Mouse (Mus musculus) lung, embryonic 15.5 days (tissue): Measurements from ENCODE around the gene Fam135a. TPM values are rescaled to one million over a fixed set of nuclear protein-coding genes. Genes with fewer than 3 reads are reported as not detected.

ENCODE experiments used
- ATAC-seq: fragments of 200-750 bp; cut with Nextera tagmentation; 2 replicates; pipeline ENCODE4 v1.8.0; 2017; ENCODE audit warnings: moderate number of reproducible peaks, borderline replicate concordance; ENCODE audit not compliant: low FRiP score, low TSS enrichment; ENCODE audit errors: extremely low read depth
- H3K27ac ChIP-seq: fragments of 300-500 bp; sonication (generic); 2 replicates; pipeline ENCODE4 v1.5.1; 2015; ENCODE audit warnings: moderate library complexity, mild to moderate bottlenecking, inconsistent platforms
- H3K27me3 ChIP-seq: fragments of 300-500 bp; sonication (generic); 2 replicates; pipeline ENCODE4 v1.6.1; 2015; ENCODE audit warnings: inconsistent platforms
- H3K36me3 ChIP-seq: fragments of 300-500 bp; sonication (generic); 2 replicates; pipeline ENCODE4 v1.6.1; 2015; ENCODE audit warnings: inconsistent platforms
- H3K4me1 ChIP-seq: fragments of 300-500 bp; sonication (generic); 2 replicates; pipeline ENCODE4 v1.6.1; 2015; ENCODE audit warnings: inconsistent platforms
- H3K4me2 ChIP-seq: fragments of 300-500 bp; sonication (generic); 2 replicates; pipeline ENCODE4 v1.6.1; 2015; ENCODE audit warnings: inconsistent platforms, mild to moderate bottlenecking, moderate library complexity
- H3K4me3 ChIP-seq: fragments of 300-500 bp; sonication (generic); 2 replicates; pipeline ENCODE4 v1.5.1; 2015; ENCODE audit warnings: mild to moderate bottlenecking, inconsistent platforms
- H3K9ac ChIP-seq: fragments of 300-500 bp; sonication (generic); 2 replicates; pipeline ENCODE4 v1.6.1; 2015; ENCODE audit warnings: inconsistent platforms
- H3K9me3 ChIP-seq: fragments of 300-500 bp; sonication (generic); 2 replicates; pipeline ENCODE4 v1.6.1; 2016; ENCODE audit warnings: inconsistent platforms
- WGBS: fragments of 180-500 bp; shearing (Covaris S2); methylation state at CpG from one replicate; pipeline ENCODE4 v1.1.7; 2015; 5-methylcytosine and 5-hydroxymethylcytosine counted together
- polyA plus RNA-seq: library from polyadenylated mRNA; unstranded; fragments of >200 nt; fragmentation: Nextera tagmentation; extraction: Ambion mirVana; gene quantifications from 2 replicates; pipeline ENCODE4 v1.2.1, GENCODE M21; 2015

Fam135a gene
- polyA plus RNA-seq, 1 experiment from 2014 or later, result 32.9 TPM

DNA sequence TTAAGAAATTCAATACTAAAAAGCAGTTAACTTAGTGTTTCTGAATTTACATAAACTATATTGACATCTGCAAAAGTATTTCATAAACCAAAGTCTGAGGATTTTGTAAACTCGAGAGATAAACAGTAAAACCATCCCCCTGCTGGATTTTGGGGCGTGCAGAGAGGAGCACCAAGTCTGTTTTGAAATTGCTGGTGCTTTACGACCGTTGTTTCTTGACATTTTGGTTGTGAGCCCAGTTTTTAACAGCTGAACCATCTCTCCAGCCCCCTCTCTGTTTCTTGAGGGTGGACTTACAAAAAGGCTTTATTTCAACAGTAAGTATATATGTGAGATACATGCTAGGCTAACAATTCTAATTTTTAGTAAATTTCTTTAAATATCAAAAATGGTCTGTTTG lies 33.4 kb downstream of the Fam135a start:
- Histone ChIP-seq H3K4me1 (peaks cover 8% of the 10 kb centered on the region; the same call in 1 of the 2 replicates), H3K27me3 (no peaks in the 10 kb centered on the region), H3K9ac (no peak overlapping the region), H3K4me3 (no peak overlapping the region), H3K27ac (no peak overlapping the region), H3K9me3 (no peaks in the 10 kb centered on the region), H3K36me3 (peaks cover 10% of the 10 kb centered on the region; the same call in 1 of the 2 replicates), H3K4me2 (no peak overlapping the region)
- WGBS, result 47% methylated on average over 4 of the region's 4 CpGs
- peak; percentile 88; the same call in 1 of the 2 replicates for ATAC-seq

DNA sequence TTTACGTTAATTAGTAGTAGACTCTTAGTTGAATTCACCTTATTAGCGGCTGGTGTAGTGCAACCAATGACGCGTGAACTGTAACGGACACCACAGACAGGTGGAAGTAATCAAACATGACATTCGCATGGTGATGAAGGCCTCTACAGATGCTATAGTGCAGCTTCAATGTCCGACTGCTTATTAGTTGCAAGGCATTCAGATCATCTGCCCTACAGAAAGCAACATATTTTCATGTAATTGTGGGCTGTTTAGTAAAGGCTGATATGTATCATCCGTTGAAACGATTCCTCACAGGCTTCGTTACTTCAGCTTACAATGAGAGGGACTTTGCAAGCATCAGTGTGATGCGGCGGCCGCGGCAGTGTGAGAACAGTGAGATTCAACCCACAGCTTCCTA lies 44.4 kb downstream of the Fam135a start:
- 0 out of 2 replicates have a peak, but pooled peaks cover 1% of the 10 kb centered on the region for H3K4me1 ChIP-seq
- H3K36me3 ChIP-seq, result peaks cover 18% of the 10 kb centered on the region
- no peak overlapping the region for H3K4me2 ChIP-seq
- no peak overlapping the region for H3K4me3 ChIP-seq
- ATAC-seq, result no peak
- H3K9me3 ChIP-seq, result no peaks in the 10 kb centered on the region
- WGBS, result 95% methylated on average over 14 of the region's 14 CpGs
- H3K9ac ChIP-seq, result no peak overlapping the region
- H3K27ac ChIP-seq, result no peak overlapping the region
- H3K27me3 ChIP-seq, result no peaks in the 10 kb centered on the region

DNA sequence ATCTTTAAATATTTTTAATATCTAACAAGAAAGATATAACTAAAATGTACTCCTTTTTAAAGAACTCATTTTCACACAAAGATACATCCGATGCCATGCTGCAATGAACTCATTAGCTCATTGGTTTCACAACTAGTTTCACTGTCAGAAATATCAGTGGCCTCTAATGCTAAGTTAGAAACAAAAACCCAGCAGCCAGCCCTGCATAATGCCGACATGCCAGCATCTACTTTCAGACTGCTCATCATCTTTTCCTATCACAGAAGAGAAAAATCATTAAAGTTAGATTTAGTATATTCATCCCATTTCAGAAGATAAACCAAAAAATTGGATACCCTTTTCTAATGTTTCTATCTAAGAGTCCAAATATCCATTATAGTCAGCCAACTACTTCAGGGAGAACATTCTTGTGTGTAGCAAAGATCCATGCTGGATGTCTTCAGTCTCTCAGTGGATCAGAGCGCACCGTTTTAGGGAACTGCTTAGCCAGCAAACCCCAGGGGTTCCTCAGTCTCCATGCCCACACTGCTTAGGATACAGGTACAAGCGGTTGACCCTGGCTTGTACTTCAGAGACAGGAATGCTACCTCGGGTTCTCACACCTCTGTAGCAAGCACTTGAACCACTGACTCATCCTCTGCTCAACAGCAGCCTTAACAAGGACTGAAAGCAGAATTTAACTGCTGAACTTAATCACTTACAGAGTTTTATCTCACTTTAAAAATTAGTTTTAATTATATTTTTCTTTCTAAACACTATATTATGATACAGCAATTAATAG lies 53.2 kb downstream of the Fam135a start:
- Histone ChIP-seq H3K36me3 (peaks cover 15% of the 10 kb centered on the region), H3K4me3 (no peak overlapping the region), H3K9me3 (no peaks in the 10 kb centered on the region), H3K9ac (no peak overlapping the region), H3K27me3 (no peaks in the 10 kb centered on the region), H3K4me2 (no peak overlapping the region), H3K27ac (no peak overlapping the region), H3K4me1 (no peaks in the 10 kb centered on the region)
- no peak for ATAC-seq
- 72% methylated on average over 6 of the region's 6 CpGs for WGBS

DNA sequence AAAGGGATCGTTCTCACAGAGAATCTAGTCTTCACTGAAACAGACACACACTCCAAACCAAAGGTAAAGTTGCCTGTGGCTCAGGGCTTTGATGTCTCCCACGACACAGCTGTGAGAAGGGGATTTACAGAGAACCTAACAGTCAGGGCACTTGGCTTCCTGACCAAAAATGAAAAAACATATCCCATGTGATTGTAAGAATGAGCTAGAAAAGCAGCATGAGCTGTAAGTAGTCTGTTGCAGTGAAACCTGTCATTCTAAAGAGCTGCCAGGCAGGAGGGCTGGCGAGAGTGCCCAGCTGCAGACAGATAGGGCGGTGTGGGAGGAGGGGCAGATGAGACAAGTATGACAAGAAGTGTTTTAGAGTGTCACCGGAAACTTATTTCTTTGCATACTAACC lies 54.5 kb downstream of the Fam135a start:
- Histone ChIP-seq H3K27ac (no peak overlapping the region), H3K4me1 (no peaks in the 10 kb centered on the region), H3K36me3 (peaks cover 8% of the 10 kb centered on the region; the same call in 1 of the 2 replicates), H3K27me3 (no peaks in the 10 kb centered on the region), H3K4me3 (no peak overlapping the region), H3K9me3 (no peaks in the 10 kb centered on the region), H3K4me2 (no peak overlapping the region), H3K9ac (no peak overlapping the region)
- no peak for ATAC-seq
- 72% methylated on average over 5 of the region's 5 CpGs for WGBS

DNA sequence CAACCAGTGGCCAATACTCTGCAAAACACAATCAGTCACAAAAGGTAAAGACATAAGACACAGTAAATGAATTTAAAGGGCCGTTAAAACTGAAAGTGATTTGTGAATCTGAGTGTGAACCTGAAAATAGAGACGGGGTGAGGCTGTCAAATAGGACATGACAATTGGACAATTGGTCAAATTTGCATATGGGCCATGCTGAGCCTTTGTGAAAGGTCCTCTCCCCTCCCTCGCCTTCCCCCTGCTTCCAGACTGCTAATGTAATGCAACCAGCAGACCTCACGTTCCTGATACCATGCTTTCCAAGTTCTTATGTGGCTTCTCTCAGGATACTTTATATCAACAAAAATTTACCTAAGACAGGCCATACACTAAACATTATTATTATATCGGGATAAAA lies 57.1 kb downstream of the Fam135a start:
- 79% methylated on average over 5 of the region's 5 CpGs for WGBS
- H3K27ac ChIP-seq, result no peak overlapping the region
- H3K9me3 ChIP-seq, result no peaks in the 10 kb centered on the region
- no peak for ATAC-seq
- H3K4me2 ChIP-seq, result no peak overlapping the region
- H3K4me3 ChIP-seq, result no peak overlapping the region
- no peaks in the 10 kb centered on the region for H3K4me1 ChIP-seq
- H3K9ac ChIP-seq, result no peak overlapping the region
- no peaks in the 10 kb centered on the region for H3K27me3 ChIP-seq
- H3K36me3 ChIP-seq, result peaks cover 8% of the 10 kb centered on the region; the same call in 1 of the 2 replicates

DNA sequence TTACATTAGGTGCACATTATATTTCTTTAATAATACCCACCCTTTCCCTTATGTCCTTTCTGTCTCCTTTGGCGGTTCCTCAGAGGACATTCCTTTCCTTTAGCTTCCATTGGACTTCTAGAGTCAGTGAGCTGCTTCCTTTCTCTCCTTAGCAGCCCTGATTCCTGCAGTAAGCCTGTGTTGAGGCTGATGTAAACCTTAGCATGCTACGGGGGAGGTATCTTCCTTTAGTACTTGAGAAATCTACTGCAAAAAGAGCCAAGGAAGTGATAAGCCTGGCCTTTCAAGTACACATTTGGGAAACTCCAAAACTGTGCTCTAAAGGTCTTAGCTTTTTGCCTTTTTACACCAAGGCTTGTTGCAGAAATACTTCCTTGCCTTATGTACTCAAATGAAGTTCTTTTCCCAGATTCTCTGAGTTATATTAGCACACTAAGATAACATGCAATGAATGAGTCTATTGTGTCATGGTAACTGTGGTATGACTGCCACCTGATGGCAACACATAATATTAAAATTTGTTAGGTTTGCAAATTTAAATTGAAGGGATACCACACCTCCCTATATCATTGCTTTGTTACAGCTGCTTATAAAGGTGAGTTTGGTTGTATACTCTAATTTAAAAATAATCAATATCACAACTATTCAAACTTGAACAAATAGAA lies 66.2 kb downstream of the Fam135a start:
- Histone ChIP-seq H3K4me1 (no peaks in the 10 kb centered on the region), H3K27me3 (no peaks in the 10 kb centered on the region), H3K36me3 (peaks cover 11% of the 10 kb centered on the region), H3K9me3 (no peaks in the 10 kb centered on the region), H3K27ac (peak overlapping the region; percentile 27; the same call in 1 of the 2 replicates), H3K9ac (no peak overlapping the region), H3K4me3 (no peak overlapping the region), H3K4me2 (no peak overlapping the region)
- 72% methylated on average over 2 of the region's 2 CpGs for WGBS
- ATAC-seq, result no peak

DNA sequence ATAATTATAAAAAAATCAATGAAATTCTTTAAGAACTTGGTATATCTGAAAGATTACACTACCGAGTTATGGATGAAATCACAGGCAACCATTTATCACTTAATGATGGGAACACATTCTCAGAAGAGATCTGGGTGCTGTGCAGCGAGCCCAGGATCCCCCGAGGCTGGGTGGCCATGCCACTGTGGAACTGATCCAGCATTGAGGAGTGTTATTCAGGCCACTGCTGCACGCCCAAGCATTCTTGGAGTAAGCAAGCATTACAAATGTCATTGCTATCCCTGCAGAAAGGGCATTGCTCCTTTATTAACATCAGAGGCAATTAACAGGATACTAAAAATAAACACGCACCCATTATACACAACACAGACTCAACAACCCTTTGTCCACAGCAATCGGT lies 89.3 kb downstream of the Fam135a start:
- no peak overlapping the region for H3K9ac ChIP-seq
- 0 out of 2 replicates have a peak, but pooled peaks cover 4% of the 10 kb centered on the region for H3K36me3 ChIP-seq
- H3K27ac ChIP-seq, result no peak overlapping the region
- no peaks in the 10 kb centered on the region for H3K9me3 ChIP-seq
- H3K4me2 ChIP-seq, result no peak overlapping the region
- WGBS, result 82% methylated on average over 6 of the region's 6 CpGs
- no peaks in the 10 kb centered on the region for H3K27me3 ChIP-seq
- H3K4me1 ChIP-seq, result no peaks in the 10 kb centered on the region
- no peak for ATAC-seq
- no peak overlapping the region for H3K4me3 ChIP-seq

DNA sequence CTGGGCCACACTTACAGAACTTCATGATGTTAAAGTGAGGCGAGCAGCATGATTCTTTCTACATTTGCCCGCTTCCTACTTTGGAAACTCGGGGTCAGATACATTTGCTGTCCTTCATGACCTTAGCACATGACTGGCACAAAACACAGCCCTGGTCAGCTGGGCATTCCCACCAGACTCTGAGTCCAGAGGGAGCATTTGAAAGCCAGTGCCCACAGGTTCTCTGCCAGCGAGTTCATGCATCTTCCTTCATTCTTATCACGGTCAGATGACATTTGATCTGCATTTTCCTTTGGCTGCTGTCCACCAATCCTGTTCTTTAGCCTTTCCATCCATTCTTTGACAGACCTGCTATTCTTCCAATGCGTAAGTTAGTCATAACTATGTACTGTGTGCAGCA lies 90.1 kb downstream of the Fam135a start:
- ATAC-seq, result no peak
- no peak overlapping the region for H3K27ac ChIP-seq
- H3K4me2 ChIP-seq, result no peak overlapping the region
- no peaks in the 10 kb centered on the region for H3K4me1 ChIP-seq
- H3K9me3 ChIP-seq, result no peaks in the 10 kb centered on the region
- H3K27me3 ChIP-seq, result no peaks in the 10 kb centered on the region
- H3K36me3 ChIP-seq, result 0 out of 2 replicates have a peak, but pooled peaks cover 4% of the 10 kb centered on the region
- no peak overlapping the region for H3K9ac ChIP-seq
- H3K4me3 ChIP-seq, result no peak overlapping the region
- 85% methylated on average over 6 of the region's 6 CpGs for WGBS

DNA sequence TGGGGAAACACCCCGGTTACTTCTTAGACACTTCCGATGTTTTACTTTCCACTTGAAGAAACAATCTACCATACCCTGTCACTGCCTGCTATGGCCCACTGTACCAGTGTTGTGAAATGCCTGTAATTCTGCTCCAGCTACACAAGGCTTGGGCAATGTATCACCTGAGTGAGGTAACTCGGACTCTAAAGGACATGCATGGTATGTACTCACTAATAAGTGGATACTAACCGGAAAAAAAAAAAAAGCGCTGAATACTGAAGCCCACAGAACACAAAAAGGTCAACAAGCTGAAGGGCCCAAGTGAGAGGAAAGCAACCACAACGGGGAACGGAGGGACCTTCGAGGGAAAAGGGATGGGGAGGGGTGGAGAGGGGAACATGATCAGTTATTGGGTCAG lies 92.5 kb downstream of the Fam135a start:
- Histone ChIP-seq H3K36me3 (peaks cover 2% of the 10 kb centered on the region; the same call in 1 of the 2 replicates), H3K27ac (no peak overlapping the region), H3K4me2 (no peak overlapping the region), H3K27me3 (no peaks in the 10 kb centered on the region), H3K9ac (no peak overlapping the region), H3K9me3 (no peaks in the 10 kb centered on the region), H3K4me3 (no peak overlapping the region), H3K4me1 (0 out of 2 replicates have a peak, but pooled peaks cover 5% of the 10 kb centered on the region)
- no peak for ATAC-seq
- WGBS, result 72% methylated on average over 8 of the region's 8 CpGs

DNA sequence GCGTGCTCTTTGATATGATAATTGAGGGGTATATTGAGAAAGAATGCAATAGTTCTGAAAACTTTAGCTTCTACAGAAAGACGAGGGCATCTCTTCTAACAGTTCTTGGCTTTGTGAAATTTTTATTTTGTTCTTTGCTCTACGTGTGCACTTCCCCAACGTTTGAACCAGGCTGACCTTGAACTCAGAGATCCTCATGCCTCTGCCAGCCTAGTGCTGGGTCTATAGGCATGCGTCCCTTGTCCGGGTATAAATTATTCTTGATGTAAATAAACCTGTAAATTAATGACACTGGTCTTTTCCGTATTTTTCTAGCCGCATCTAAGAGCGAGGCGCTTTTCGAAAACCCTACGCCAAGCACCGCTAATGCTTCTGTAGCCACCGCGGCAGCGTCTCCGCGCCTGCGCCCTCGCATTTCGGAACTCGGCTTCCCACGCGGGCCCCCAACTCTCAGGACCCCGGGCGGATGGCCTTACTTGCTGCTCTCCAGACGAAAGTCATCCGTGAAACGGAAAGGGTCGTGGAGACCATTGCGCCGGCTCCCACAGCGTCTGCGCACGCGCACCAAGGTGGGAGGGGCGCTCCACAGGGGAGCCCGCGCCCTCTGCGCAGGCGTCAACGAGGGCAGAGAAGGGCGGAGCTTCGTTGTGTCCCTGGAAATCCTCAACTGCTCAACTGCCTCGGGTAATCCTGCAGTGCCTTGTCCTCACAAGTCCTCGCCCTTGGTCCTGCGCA lies 94.9 kb downstream of the Fam135a start, which contains the start of gene Sdhaf4:
TSS of gene Sdhaf4 (minus strand) at position 587 of the 735 bp plus-strand sequence.
- Histone ChIP-seq H3K36me3 (peaks cover 8% of the 10 kb centered on the region; the same call in 1 of the 2 replicates), H3K4me1 (0 out of 2 replicates have a peak, but pooled peaks cover 5% of the 10 kb centered on the region), H3K27me3 (no peaks in the 10 kb centered on the region), H3K27ac (peak within 1 kb of the TSS; percentile 82), H3K4me3 (peak within 1 kb of the TSS; percentile 67), H3K9ac (peak within 1 kb of the TSS; percentile 60), H3K4me2 (peak within 1 kb of the TSS; percentile 64), H3K9me3 (no peaks in the 10 kb centered on the region)
- WGBS, result under 1% methylated on average over 47 of the region's 47 CpGs
- peak; percentile 98 for ATAC-seq

DNA sequence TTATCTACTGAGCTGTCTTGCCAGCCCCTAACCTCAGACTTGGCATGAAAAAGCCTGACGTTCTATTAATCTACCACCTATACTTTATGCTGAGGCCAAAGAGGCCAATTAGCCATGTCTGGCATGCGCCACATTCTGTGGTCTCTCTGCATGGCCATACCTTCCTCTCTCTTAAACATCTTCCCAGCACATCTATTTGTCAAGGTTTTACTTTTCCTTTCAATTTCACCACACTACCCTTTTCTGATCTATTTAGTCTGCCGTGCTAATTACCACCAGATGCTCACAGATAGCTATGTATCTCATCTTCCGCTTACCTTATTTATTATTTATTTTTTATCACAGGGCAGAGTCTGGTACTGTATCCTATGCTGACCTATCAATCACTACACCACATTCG lies 100.8 kb downstream of the Fam135a start:
- H3K4me1 ChIP-seq, result 0 out of 2 replicates have a peak, but pooled peaks cover 1% of the 10 kb centered on the region
- H3K9ac ChIP-seq, result no peak overlapping the region
- peaks cover 21% of the 10 kb centered on the region for H3K36me3 ChIP-seq
- no peak overlapping the region for H3K4me2 ChIP-seq
- H3K9me3 ChIP-seq, result no peaks in the 10 kb centered on the region
- H3K27me3 ChIP-seq, result no peaks in the 10 kb centered on the region
- no peak for ATAC-seq
- H3K4me3 ChIP-seq, result no peak overlapping the region
- no peak overlapping the region for H3K27ac ChIP-seq
- whole genome bisulfite sequencing, result 91% methylated on average over 5 of the region's 5 CpGs
